Mouse (Mus musculus) heart, embryonic 12.5 days (tissue): ENCODE results near the gene Letm1. TPM values are rescaled to one million over a fixed set of nuclear protein-coding genes. Genes with fewer than 3 reads are reported as not detected.

ENCODE experiments used
- ATAC-seq: fragments of 200-750 bp; cut with Nextera tagmentation; 2 replicates; pipeline ENCODE4 v1.8.0; 2017; ENCODE audit warnings: moderate TSS enrichment, moderate library complexity; ENCODE audit not compliant: insufficient number of reproducible peaks, low FRiP score
- H3K27ac ChIP-seq: fragments of 300-500 bp; sonication (generic); 2 replicates; pipeline ENCODE4 v1.5.1; 2016; ENCODE audit warnings: mild to moderate bottlenecking, moderate library complexity; ENCODE audit not compliant: poor library complexity, severe bottlenecking
- H3K27me3 ChIP-seq: fragments of 300-500 bp; sonication (generic); replicated peaks from 2 replicates; pipeline ENCODE4 v1.6.1; 2016; ENCODE audit warnings: mild to moderate bottlenecking, moderate library complexity
- H3K36me3 ChIP-seq: fragments of 300-500 bp; sonication (generic); 2 replicates; pipeline ENCODE4 v1.6.1; 2016; ENCODE audit warnings: mild to moderate bottlenecking, moderate library complexity
- H3K4me1 ChIP-seq: fragments of 300-500 bp; sonication (generic); replicated peaks from 2 replicates; pipeline ENCODE4 v1.6.1; 2016; ENCODE audit warnings: mild to moderate bottlenecking
- H3K4me2 ChIP-seq: fragments of 300-500 bp; sonication (generic); 2 replicates; pipeline ENCODE4 v1.6.1; 2016; ENCODE audit warnings: mild to moderate bottlenecking, moderate library complexity
- H3K4me3 ChIP-seq: fragments of 300-500 bp; sonication (generic); 2 replicates; pipeline ENCODE4 v1.5.1; 2016; ENCODE audit warnings: mild to moderate bottlenecking
- H3K9ac ChIP-seq: fragments of 300-500 bp; sonication (generic); 2 replicates; pipeline ENCODE4 v1.6.1; 2016; ENCODE audit warnings: mild to moderate bottlenecking, moderate library complexity
- H3K9me3 ChIP-seq: fragments of 300-500 bp; sonication (generic); replicated peaks from 2 replicates; pipeline ENCODE4 v1.6.1; 2016; ENCODE audit warnings: mild to moderate bottlenecking, moderate library complexity
- WGBS: fragments of 180-500 bp; shearing (Covaris S2); methylation state at CpG from one replicate; pipeline ENCODE4 v1.1.7; 2016; 5-methylcytosine and 5-hydroxymethylcytosine counted together
- polyA plus RNA-seq: library from polyadenylated mRNA; unstranded; fragments of >200 nt; fragmentation: Nextera tagmentation; extraction: Ambion mirVana; gene quantifications from 2 replicates; pipeline ENCODE4 v1.2.1, GENCODE M21; 2016

Gene Letm1
- polyA plus RNA-seq, 1 experiment from 2014 or later: 53.1 TPM

DNA sequence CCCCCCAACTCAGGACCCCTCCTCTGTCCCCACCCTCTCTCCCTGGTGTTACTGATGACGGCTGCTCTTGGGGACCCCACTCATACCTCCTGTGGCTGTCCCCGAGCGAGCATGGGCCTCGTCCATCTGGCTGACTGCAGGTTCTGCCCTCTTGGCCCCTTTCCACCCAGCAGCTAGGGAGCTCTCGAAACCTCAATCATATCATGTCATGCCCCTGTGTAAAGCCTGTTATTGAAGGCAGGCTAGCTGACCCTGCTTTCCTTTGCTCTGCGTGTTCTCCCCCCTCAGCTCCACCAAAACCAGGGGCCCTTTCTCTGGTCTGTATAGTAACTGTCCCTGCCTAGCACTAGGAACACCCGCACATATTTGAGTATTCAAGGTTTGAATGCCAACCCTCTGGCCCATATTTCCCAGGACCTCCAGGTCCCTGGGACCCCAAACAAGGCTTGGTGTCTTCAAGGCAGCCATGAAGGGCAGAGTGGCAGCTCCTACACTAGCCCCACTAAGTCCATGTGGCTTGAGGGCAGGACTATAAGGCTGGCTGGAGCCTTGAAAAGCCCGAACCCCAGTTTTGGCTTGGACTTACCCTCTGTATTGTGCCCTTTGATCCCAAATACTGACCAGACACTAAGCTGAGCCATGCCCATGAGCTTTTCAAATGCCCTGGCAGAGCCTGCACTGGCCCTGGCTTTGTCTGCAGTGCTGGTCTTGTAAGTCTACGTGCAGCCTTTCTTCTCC, 76.8 kb downstream of the Letm1 start:
- 25% methylated on average over 9 of the region's 9 CpGs for WGBS
- peak; percentile 23 for ATAC-seq
- peaks cover 48% of the 10 kb centered on the region for H3K4me1 ChIP-seq
- no peaks in the 10 kb centered on the region for H3K36me3 ChIP-seq
- 0 out of 2 replicates have a peak overlapping the region, but pooled peaks have one; percentile 28 for H3K27ac ChIP-seq
- H3K9ac ChIP-seq: no peak overlapping the region
- H3K4me3 ChIP-seq: no peak overlapping the region
- H3K27me3 ChIP-seq: no peaks in the 10 kb centered on the region
- peak overlapping the region; percentile 44 for H3K4me2 ChIP-seq
- H3K9me3 ChIP-seq: no peaks in the 10 kb centered on the region

DNA sequence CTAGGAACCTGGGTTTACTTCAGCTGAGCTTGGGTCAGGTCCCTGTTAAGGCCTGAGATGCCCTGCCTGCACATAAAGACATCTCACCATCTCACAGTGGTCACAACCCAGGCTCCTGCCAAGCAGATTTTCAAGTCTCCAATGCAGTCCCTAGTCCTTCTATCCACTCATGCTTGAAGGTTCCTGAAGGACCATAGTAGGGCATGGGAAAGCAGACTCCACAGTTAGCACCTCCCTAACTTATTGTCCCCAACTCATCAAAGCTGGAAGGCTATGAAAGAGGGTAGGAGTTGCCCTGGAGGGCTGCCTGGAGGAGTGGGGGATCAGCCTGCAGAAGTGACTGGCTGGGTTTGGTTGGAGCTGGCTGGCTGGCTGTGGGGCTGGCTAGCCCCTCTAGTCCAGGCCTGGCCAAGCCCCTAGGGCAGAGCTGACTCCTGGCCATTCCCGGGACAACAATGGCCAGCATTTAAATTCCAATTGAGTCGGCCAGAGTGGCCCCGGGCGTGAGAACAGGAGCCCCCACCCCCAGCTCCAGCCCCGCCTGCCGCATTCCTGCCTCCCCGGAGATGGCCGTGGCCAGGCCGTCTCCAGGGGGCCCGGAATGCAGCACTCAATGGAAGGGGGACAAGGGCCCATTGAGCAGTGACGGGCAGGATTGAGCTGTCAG, 77.5 kb downstream of the Letm1 start:
- H3K27me3 ChIP-seq: no peaks in the 10 kb centered on the region
- H3K9ac ChIP-seq: no peak overlapping the region
- 0 out of 2 replicates have a peak overlapping the region, but pooled peaks have one; percentile 28 for H3K27ac ChIP-seq
- H3K4me2 ChIP-seq: peak overlapping the region; percentile 44
- WGBS: 6% methylated on average over 11 of the region's 11 CpGs
- no peaks in the 10 kb centered on the region for H3K9me3 ChIP-seq
- H3K4me1 ChIP-seq: peaks cover 54% of the 10 kb centered on the region
- ATAC-seq: peak; percentile 27; the same call in 1 of the 2 replicates
- no peak overlapping the region for H3K4me3 ChIP-seq
- no peaks in the 10 kb centered on the region for H3K36me3 ChIP-seq

DNA sequence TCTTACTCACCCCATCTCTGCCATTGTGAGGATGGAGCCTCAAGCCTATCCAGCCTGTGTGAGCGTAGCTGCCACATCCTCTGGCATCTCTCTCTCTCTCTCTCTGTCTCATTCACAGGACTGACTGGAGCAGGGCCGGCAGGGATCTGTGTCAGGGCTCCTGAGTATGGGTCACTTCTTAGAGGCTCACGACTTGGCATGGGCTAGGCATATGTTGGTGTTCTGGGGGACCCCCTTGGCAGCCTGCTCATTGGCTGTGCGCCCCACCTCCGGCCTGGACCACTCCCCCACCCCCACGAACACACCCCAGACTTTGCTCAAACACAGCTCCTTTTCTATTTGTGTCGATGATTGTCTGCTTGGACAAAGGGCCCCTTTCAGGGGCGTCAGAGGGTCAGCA, 78.6 kb downstream of the Letm1 start:
- H3K9me3 ChIP-seq: no peaks in the 10 kb centered on the region
- H3K4me2 ChIP-seq: no peak overlapping the region
- H3K27ac ChIP-seq: no peak overlapping the region
- ATAC-seq: no peak
- H3K4me3 ChIP-seq: no peak overlapping the region
- peaks cover 63% of the 10 kb centered on the region for H3K4me1 ChIP-seq
- 68% methylated on average over 8 of the region's 8 CpGs for WGBS
- no peak overlapping the region for H3K9ac ChIP-seq
- peaks cover 4% of the 10 kb centered on the region for H3K27me3 ChIP-seq
- no peaks in the 10 kb centered on the region for H3K36me3 ChIP-seq

DNA sequence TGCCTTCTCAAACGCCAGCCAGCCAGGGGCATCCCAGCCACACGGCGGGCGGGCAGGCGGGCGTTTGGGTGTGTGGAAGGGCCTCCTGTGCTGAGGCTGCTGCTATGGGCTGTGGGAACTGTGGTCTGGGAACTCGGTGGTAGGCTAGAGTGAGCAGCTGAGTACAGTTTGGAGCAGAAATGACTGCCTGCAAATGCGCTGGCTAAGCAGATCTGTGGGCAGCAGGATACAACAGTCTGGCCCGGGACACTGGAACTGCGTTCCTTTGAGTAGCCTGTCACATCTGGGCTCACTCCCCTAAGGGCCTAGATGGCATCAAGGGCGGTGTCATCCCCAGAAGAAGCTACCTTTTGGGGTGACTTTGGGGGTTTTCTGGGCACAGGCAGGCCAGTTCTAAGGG, 80.8 kb downstream of the Letm1 start:
- H3K27ac ChIP-seq: no peak overlapping the region
- H3K27me3 ChIP-seq: peaks cover 23% of the 10 kb centered on the region
- H3K4me3 ChIP-seq: no peak overlapping the region
- peaks cover 61% of the 10 kb centered on the region for H3K4me1 ChIP-seq
- H3K9ac ChIP-seq: no peak overlapping the region
- no peak for ATAC-seq
- no peak overlapping the region for H3K4me2 ChIP-seq
- no peaks in the 10 kb centered on the region for H3K9me3 ChIP-seq
- WGBS: 80% methylated on average over 11 of the region's 11 CpGs
- no peaks in the 10 kb centered on the region for H3K36me3 ChIP-seq

DNA sequence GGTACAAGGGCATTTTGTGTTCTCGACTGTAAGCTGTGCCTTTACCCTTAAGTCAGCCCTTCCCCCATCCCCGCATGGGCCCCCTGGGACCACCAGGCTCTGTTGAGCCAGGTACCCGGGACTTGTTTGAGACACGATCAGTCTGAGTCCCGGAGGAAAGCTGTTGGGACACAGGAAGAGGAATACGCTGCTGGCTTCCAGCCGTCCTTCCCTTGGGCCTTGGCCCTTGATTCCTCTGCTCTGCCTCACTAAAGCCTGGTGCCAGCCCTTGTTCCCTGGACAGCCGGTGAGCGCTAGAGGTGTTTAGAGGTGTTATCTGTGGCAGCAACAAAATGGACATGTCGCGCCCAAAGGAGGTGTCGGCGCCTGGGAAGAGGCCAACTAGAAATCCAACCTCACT, 82.6 kb downstream of the Letm1 start:
- H3K27me3 ChIP-seq: peaks cover 36% of the 10 kb centered on the region
- no peaks in the 10 kb centered on the region for H3K36me3 ChIP-seq
- H3K4me2 ChIP-seq: peak overlapping the region; percentile 28; the same call in 1 of the 2 replicates
- ATAC-seq: no peak
- no peak overlapping the region for H3K9ac ChIP-seq
- H3K9me3 ChIP-seq: no peaks in the 10 kb centered on the region
- no peak overlapping the region for H3K27ac ChIP-seq
- 16% methylated on average over 13 of the region's 13 CpGs for WGBS
- no peak overlapping the region for H3K4me3 ChIP-seq
- peaks cover 52% of the 10 kb centered on the region for H3K4me1 ChIP-seq

DNA sequence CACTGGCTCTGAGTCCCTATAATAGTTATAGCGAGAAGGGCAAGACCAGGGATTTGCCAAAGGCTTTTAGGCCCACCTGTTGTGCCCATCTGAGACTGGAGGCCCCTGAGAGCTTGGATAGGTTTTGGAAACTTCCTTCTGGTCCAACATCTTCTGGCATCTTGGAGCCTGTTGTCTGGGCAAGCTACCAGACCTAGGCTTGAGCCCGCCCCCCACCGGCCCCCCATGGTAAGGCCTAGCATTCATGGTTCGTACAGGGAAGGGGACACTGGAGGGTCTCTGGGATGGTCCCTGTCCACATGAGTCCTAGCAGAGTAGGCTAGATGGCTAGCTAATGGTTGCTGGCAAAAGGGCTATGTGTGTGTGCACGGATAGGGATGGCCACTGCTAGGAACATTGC, 83.9 kb downstream of the Letm1 start:
- 92% methylated on average over 5 of the region's 5 CpGs for WGBS
- H3K4me1 ChIP-seq: peaks cover 44% of the 10 kb centered on the region

DNA sequence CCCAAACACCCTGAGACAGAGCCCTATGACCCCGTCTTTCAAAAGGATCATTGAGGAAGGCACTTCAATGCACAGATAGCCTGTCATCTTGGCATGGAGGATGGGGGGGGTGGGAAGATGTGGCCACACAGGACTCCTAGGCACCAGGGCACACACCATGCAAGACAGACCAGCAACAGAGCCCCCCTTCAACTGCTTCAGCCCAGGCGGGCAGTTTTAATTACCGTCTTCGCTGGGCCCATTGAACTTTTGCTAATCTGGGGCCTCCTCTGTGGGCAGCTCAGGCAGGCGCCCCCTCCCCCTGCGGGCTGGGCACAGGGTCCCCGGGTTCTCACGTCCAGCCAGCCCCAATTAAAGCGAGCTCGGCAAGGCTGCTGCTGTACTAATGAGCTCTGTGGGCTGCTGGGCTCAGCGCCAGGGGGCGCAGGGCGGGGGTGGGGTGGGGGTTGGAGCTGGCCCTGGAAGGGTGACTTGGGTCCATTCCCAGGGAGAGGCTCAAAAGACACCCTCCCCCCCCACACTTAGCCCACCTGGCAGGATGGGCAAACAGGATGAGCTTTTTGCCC, 84.6 kb downstream of the Letm1 start:
- peaks cover 52% of the 10 kb centered on the region for H3K27me3 ChIP-seq
- no peak overlapping the region for H3K9ac ChIP-seq
- no peak overlapping the region for H3K4me3 ChIP-seq
- 33% methylated on average over 13 of the region's 13 CpGs for WGBS
- no peaks in the 10 kb centered on the region for H3K36me3 ChIP-seq
- H3K4me1 ChIP-seq: peaks cover 47% of the 10 kb centered on the region
- H3K9me3 ChIP-seq: no peaks in the 10 kb centered on the region
- no peak for ATAC-seq
- H3K4me2 ChIP-seq: no peak overlapping the region
- H3K27ac ChIP-seq: no peak overlapping the region

More for the DNA sequence above, 83.9 kb downstream of the Letm1 start:
- Histone ChIP-seq H3K27me3 (peaks cover 48% of the 10 kb centered on the region), H3K9ac (no peak overlapping the region), H3K9me3 (no peaks in the 10 kb centered on the region), H3K36me3 (no peaks in the 10 kb centered on the region), H3K4me2 (no peak overlapping the region), H3K27ac (no peak overlapping the region), H3K4me3 (no peak overlapping the region)
- ATAC-seq: no peak

DNA sequence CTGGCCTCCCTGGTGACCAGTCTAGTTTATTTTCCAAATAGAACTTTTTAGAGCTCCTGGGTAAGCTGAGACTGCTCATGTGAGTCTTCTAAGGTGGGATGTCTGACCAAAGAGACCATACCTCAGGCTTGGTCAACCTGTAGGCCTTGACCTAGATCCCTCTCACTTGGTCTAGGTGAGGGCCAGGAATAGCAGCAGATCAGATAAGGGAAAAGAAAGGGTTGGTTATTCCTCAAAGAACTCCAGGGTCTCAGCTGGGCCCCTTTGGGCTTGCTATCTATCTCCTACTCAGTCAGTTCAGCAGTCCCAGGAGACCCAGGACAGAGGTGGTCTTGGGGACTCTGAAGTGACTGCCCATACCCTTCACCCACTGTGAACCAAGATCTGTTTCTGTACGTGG, 85.1 kb downstream of the Letm1 start:
- Histone ChIP-seq H3K4me1 (peaks cover 52% of the 10 kb centered on the region), H3K9me3 (no peaks in the 10 kb centered on the region), H3K36me3 (no peaks in the 10 kb centered on the region), H3K27ac (no peak overlapping the region), H3K9ac (no peak overlapping the region), H3K4me2 (no peak overlapping the region), H3K27me3 (peaks cover 52% of the 10 kb centered on the region), H3K4me3 (no peak overlapping the region)
- no peak for ATAC-seq
- 49% methylated on average over 1 of the region's 1 CpGs for WGBS

DNA sequence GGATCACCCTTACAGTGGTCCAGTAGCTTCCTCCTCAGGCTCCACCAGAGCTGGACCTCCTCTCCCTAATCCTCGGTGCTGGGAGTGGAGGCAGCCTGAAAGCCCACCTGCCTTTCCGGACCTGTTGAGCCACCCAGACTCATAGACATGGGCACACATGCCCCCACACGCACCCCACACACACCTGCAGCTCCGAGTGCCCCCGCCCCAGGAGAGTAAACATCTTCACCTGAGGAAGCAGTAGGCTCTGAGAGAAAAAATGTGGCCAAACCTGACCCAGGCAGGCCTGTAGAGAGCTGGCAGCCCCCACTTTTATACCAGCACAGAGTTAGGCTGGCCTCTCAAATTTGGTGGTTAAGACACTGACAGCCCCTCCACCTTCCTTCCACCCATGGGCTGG, 86.2 kb downstream of the Letm1 start:
- peaks cover 52% of the 10 kb centered on the region for H3K27me3 ChIP-seq
- 74% methylated on average over 5 of the region's 5 CpGs for WGBS
- H3K4me1 ChIP-seq: peaks cover 53% of the 10 kb centered on the region

DNA sequence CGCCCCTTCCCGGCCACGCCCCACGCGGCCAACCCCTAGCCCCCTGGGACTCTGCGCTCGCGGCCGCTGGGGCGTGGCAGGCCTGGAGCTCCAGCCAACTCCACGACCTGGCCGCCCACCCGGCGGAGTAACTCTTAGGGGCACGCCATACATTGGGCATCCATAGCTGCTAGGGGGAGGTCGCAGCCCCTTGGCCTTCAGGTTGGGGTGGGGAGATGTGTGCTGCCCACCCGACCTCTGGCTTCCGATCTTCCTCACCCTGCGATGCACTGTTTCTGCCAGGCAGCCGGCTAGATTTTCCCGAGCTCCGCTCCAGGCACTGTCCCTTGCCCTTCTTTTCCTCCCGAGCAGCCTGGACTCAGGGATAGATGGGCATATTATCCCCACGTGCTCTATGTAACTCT, 86.9 kb downstream of the Letm1 start:
- no peak overlapping the region for H3K27ac ChIP-seq
- H3K36me3 ChIP-seq: no peaks in the 10 kb centered on the region
- peak overlapping the region; percentile 72 for H3K9ac ChIP-seq
- peaks cover 52% of the 10 kb centered on the region for H3K27me3 ChIP-seq
- ATAC-seq: 0 out of 2 replicates have a peak, but pooled peaks have one; percentile 5
- H3K9me3 ChIP-seq: no peaks in the 10 kb centered on the region
- WGBS: 6% methylated on average over 24 of the region's 24 CpGs
- peak overlapping the region; percentile 87 for H3K4me2 ChIP-seq
- H3K4me1 ChIP-seq: peaks cover 53% of the 10 kb centered on the region
- peak overlapping the region; percentile 48 for H3K4me3 ChIP-seq

More for the DNA sequence above, 86.2 kb downstream of the Letm1 start:
- no peak overlapping the region for H3K4me2 ChIP-seq
- no peak overlapping the region for H3K4me3 ChIP-seq
- H3K27ac ChIP-seq: no peak overlapping the region
- H3K9me3 ChIP-seq: no peaks in the 10 kb centered on the region
- no peak overlapping the region for H3K9ac ChIP-seq
- no peaks in the 10 kb centered on the region for H3K36me3 ChIP-seq
- no peak for ATAC-seq
